Mouse (Mus musculus) intestine, postnatal 0 days (tissue): Measurements from ENCODE around the gene Med16. TPM values are rescaled to one million over a fixed set of nuclear protein-coding genes. Genes with fewer than 3 reads are reported as not detected.

Experiments
- ATAC-seq: fragments of 200-750 bp; cut with Nextera tagmentation; 2 replicates; pipeline ENCODE4 v1.8.0; 2017; ENCODE audit warnings: mild to moderate bottlenecking, moderate TSS enrichment, moderate library complexity
- H3K27ac ChIP-seq: fragments of 300-500 bp; sonication (generic); 2 replicates; pipeline ENCODE4 v1.5.1; 2014; ENCODE audit warnings: mild to moderate bottlenecking, low read depth, low read length, moderate library complexity
- H3K27me3 ChIP-seq: fragments of 300-500 bp; sonication (generic); replicated peaks from 2 replicates; pipeline ENCODE4 v1.6.1; 2014; ENCODE audit warnings: low read length, mixed read lengths; ENCODE audit not compliant: control insufficient read depth, insufficient read depth
- H3K36me3 ChIP-seq: fragments of 300-500 bp; sonication (generic); 2 replicates; pipeline ENCODE4 v1.6.1; 2014; ENCODE audit warnings: mild to moderate bottlenecking, moderate library complexity; ENCODE audit not compliant: control insufficient read depth, insufficient read depth
- H3K4me1 ChIP-seq: fragments of 300-500 bp; sonication (generic); replicated peaks from 2 replicates; pipeline ENCODE4 v1.6.1; 2014; ENCODE audit warnings: antibody characterized with exemption, low read length, mixed read lengths; ENCODE audit not compliant: control insufficient read depth, insufficient read depth
- H3K4me2 ChIP-seq: fragments of 300-500 bp; sonication (generic); replicated peaks from 2 replicates; pipeline ENCODE4 v1.6.1; 2014; ENCODE audit warnings: low read depth, mild to moderate bottlenecking, moderate library complexity
- H3K4me3 ChIP-seq: fragments of 300-500 bp; sonication (generic); 2 replicates; pipeline ENCODE4 v1.5.1; 2014; ENCODE audit warnings: low read depth, low read length
- H3K9ac ChIP-seq: fragments of 300-500 bp; sonication (generic); 2 replicates; pipeline ENCODE4 v1.6.1; 2014; ENCODE audit warnings: mild to moderate bottlenecking, low read depth, low read length
- H3K9me3 ChIP-seq: fragments of 300-500 bp; sonication (generic); 2 replicates; pipeline ENCODE4 v1.6.1; 2016; ENCODE audit warnings: mixed run types; ENCODE audit not compliant: control insufficient read depth
- CTCF ChIP-seq: sonication (generic); IDR thresholded peaks from 2 replicates; pipeline ENCODE4 v1.5.1; 2016; ENCODE audit warnings: low read depth, mild to moderate bottlenecking, control low read depth, antibody characterized with exemption, moderate library complexity
- WGBS: fragments of 180-500 bp; shearing (Covaris S2); extraction: QIAGEN DNeasy Blood & Tissue Kit; methylation state at CpG from one replicate; pipeline ENCODE4 v1.1.7; 2014; 5-methylcytosine and 5-hydroxymethylcytosine counted together
- polyA plus RNA-seq: library from polyadenylated mRNA; unstranded; fragments of >200 nt; fragmentation: Nextera tagmentation; extraction: Ambion mirVana; gene quantifications from 2 replicates; pipeline ENCODE4 v1.2.1, GENCODE M21; 2015

Gene Med16
- polyA plus RNA-seq, 1 experiment from 2014 or later: 17.8 TPM

- WGBS: 9% methylated on average over 22 of the region's 22 CpGs
- peak overlapping the region; percentile 5; the same call in 1 of the 2 replicates for H3K4me3 ChIP-seq
- H3K4me1 ChIP-seq: 0 out of 2 replicates have a peak, but pooled peaks cover 2% of the 10 kb centered on the region
- no peaks in the 10 kb centered on the region for H3K9me3 ChIP-seq
- H3K4me2 ChIP-seq: peak overlapping the region; percentile 44
- ATAC-seq: no peak
- no peak overlapping the region for H3K27ac ChIP-seq
- H3K9ac ChIP-seq: no peak overlapping the region
- no peak for TF ChIP-seq CTCF
- no peaks in the 10 kb centered on the region for H3K36me3 ChIP-seq
- 0 out of 2 replicates have a peak, but pooled peaks cover 9% of the 10 kb centered on the region for H3K27me3 ChIP-seq
Observed at GRCm38 (mm10) chr10:79881981-79882380, 26.7 kb downstream of the Med16 start.

- Histone ChIP-seq H3K9me3 (no peaks in the 10 kb centered on the region), H3K4me3 (no peak overlapping the region; the same call in 1 of the 2 replicates), H3K4me2 (peak overlapping the region; percentile 32; the same call in 1 of the 2 replicates), H3K36me3 (no peaks in the 10 kb centered on the region), H3K27ac (no peak overlapping the region), H3K9ac (no peak overlapping the region), H3K4me1 (0 out of 2 replicates have a peak, but pooled peaks cover 2% of the 10 kb centered on the region), H3K27me3 (0 out of 2 replicates have a peak, but pooled peaks cover 9% of the 10 kb centered on the region)
- WGBS: 14% methylated on average over 9 of the region's 9 CpGs
- no peak for ATAC-seq
- TF ChIP-seq CTCF: no peak
Observed at GRCm38 (mm10) chr10:79880721-79881120, 28.0 kb downstream of the Med16 start.

GRCm38 (mm10) chr10:79879527-79879926 lies 29.2 kb downstream of the Med16 start:
- H3K36me3 ChIP-seq: no peaks in the 10 kb centered on the region
- H3K27ac ChIP-seq: no peak overlapping the region
- no peak overlapping the region for H3K4me2 ChIP-seq
- no peak for ATAC-seq
- no peaks in the 10 kb centered on the region for H3K9me3 ChIP-seq
- no peak overlapping the region for H3K4me3 ChIP-seq
- 35% methylated on average over 3 of the region's 3 CpGs for WGBS
- H3K4me1 ChIP-seq: 0 out of 2 replicates have a peak, but pooled peaks cover 2% of the 10 kb centered on the region
- H3K27me3 ChIP-seq: 0 out of 2 replicates have a peak, but pooled peaks cover 9% of the 10 kb centered on the region
- no peak for TF ChIP-seq CTCF
- H3K9ac ChIP-seq: no peak overlapping the region

GRCm38 (mm10) chr10:79877757-79878156 lies 31.0 kb downstream of the Med16 start:
- WGBS: 59% methylated on average over 12 of the region's 12 CpGs
- Histone ChIP-seq H3K4me3 (no peak overlapping the region), H3K4me2 (no peak overlapping the region; the same call in 1 of the 2 replicates), H3K27ac (peak overlapping the region; percentile 50; the same call in 1 of the 2 replicates), H3K27me3 (0 out of 2 replicates have a peak, but pooled peaks cover 12% of the 10 kb centered on the region), H3K36me3 (no peaks in the 10 kb centered on the region), H3K9ac (no peak overlapping the region), H3K4me1 (0 out of 2 replicates have a peak, but pooled peaks cover 2% of the 10 kb centered on the region), H3K9me3 (no peaks in the 10 kb centered on the region)
- TF ChIP-seq CTCF: no peak
- ATAC-seq: no peak

GRCm38 (mm10) chr10:79877174-79877573 lies 31.5 kb downstream of the Med16 start:
- ATAC-seq: no peak
- Histone ChIP-seq H3K9ac (no peak overlapping the region), H3K4me3 (no peak overlapping the region), H3K27me3 (0 out of 2 replicates have a peak, but pooled peaks cover 6% of the 10 kb centered on the region), H3K27ac (no peak overlapping the region), H3K36me3 (no peaks in the 10 kb centered on the region), H3K4me1 (0 out of 2 replicates have a peak, but pooled peaks cover 2% of the 10 kb centered on the region), H3K9me3 (no peaks in the 10 kb centered on the region), H3K4me2 (no peak overlapping the region)
- no peak for TF ChIP-seq CTCF
- 46% methylated on average over 1 of the region's 1 CpGs for WGBS

GRCm38 (mm10) chr10:79874290-79874862 lies 34.3 kb downstream of the Med16 start, which contains the start of the genes Prtn3 and Plppr3:
Gene Prtn3, plus strand, starts transcription at chr10:79874476.
Gene Plppr3, minus strand, starts transcription at chr10:79874634.
- Histone ChIP-seq H3K27me3 (0 out of 2 replicates have a peak, but pooled peaks cover 5% of the 10 kb centered on the region), H3K4me2 (peak within 1 kb of the TSS; percentile 94), H3K27ac (no peak within 1 kb of the TSS), H3K9ac (peak within 1 kb of the TSS; percentile 58), H3K4me3 (peak within 1 kb of the TSS; percentile 59), H3K36me3 (no peaks in the 10 kb centered on the region), H3K4me1 (no peaks in the 10 kb centered on the region), H3K9me3 (no peaks in the 10 kb centered on the region)
- peak; percentile 22; the same call in 1 of the 2 replicates for ATAC-seq
- no peak for TF ChIP-seq CTCF
- under 1% methylated on average over 57 of the region's 57 CpGs for WGBS
